Mouse (Mus musculus): ENCODE data around the gene Megf6.

Gene Megf6

GRCm38 (mm10) chr4:154170506-154171150, at the start of gene Megf6:
Megf6 (plus strand) TSS chr4:154170730.
- DNase-seq (ENCODE audit: low read depth, low spot score): no peak

- DNase-seq (ENCODE audit: low read depth, low spot score): no peak
Measured at GRCm38 (mm10) chr4:154121800-154122199, 48.7 kb upstream of the Megf6 start.

DNA sequence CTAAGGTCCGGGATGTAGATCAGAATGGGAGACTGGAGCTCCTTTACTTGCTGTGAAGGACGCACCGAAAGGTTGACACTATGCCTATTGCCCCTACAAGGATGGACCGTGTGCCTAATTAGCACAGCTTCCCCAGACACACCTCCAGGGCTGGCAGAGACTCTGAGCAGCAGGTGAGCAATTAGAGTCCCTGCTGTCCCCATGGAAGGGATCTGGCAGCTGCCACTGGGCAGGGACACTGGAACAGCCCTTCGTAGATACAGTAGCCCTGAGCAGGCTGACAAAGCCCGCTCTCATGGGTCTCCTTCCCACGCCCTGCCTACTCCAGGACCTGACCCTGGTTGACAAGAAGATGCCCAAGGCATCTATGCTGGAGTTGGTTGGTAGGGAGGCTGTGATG, 48.2 kb upstream of the Megf6 start:
- DNase-seq (ENCODE audit: low read depth, low spot score): no peak

GRCm38 (mm10) chr4:154123553-154123952, 47.0 kb upstream of the Megf6 start:
- DNase-seq (ENCODE audit: low read depth, low spot score): no peak

- DNase-seq (ENCODE audit: low read depth, low spot score): no peak
Measured at GRCm38 (mm10) chr4:154125202-154125601, 45.3 kb upstream of the Megf6 start.

DNA sequence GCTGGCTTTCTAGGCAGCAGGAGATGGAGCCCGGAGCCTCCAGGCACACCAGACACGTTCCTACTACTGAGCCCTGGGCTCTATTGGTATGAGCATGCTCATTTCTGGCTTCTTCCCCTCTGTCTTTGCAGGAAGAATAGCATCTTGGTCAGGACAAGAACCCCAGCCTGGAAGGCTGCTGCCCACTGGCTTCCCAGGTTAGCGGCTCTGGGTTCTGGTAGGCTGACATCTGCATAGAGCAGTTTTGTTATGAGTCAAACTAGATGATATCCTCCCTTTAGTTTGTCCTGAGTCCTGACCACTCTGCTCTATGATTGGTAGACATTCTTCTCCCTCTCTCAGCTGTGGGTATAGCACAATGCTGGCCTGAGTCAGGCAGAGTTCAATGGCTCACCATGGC, 43.3 kb upstream of the Megf6 start:
- DNase-seq (ENCODE audit: low read depth, low spot score): no peak

DNA sequence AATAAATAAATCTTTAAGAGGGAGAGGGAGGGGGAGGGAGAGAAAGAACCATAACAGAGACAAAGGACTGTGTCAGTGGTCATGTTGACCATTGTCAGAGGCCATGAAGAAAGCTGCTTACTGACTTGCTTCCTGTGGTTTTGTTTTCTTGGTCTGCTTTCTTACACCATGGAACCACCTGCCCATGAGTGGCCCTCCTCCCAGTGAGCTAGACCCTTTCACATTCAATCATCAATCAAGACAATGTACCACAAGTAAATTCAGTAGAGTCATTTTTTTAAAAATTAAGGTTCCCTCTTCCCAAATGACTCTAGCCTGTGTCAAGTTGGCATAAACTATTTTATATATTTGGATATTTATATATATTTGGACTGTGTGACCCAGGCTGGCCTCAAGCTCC, 40.6 kb upstream of the Megf6 start:
- no peak for DNase-seq (ENCODE audit: low read depth, low spot score)

DNA sequence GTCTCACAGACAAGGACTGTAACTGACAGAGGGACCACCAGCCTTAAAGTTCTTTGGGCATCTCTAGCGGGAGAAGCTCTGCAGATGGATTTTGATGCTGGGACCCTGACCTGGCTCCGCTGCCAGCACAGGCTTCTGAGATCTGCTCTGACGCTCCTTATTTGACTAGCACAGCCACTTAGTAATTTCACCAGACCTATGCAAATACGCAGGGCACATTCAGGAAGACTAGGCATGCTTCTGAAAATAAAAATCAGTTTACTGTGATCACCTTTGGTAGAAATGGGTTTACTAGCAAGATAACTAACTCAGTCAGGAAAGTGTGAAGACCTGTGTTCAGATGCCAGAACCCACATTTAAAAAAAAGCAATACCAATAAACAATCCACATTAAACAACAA, 38.6 kb upstream of the Megf6 start:
- DNase-seq (ENCODE audit: low read depth, low spot score): no peak

- no peak for DNase-seq (ENCODE audit: low read depth, low spot score)
Measured at GRCm38 (mm10) chr4:154134803-154135202, 35.7 kb upstream of the Megf6 start.

DNA sequence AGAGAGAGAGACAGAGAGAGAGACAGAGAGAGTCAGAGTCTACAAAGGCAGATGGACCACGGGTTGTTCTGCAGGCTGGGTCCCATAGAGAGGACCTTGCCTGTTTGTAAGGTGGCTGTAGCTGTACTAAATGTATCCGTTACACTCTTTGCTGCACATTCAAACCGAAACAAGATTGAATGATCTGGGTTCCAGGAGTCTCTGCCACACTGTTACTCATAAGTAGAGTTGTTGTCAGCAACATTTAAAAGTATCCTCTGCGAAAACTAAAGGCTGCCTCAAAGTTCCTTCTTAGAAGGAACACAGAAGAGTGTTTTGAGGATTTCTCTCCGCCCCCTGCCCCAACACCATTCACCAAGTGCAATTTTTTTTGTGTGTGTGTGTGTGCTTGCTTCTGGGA, 33.4 kb upstream of the Megf6 start:
- DNase-seq (ENCODE audit: low read depth, low spot score): peak; percentile 30

DNA sequence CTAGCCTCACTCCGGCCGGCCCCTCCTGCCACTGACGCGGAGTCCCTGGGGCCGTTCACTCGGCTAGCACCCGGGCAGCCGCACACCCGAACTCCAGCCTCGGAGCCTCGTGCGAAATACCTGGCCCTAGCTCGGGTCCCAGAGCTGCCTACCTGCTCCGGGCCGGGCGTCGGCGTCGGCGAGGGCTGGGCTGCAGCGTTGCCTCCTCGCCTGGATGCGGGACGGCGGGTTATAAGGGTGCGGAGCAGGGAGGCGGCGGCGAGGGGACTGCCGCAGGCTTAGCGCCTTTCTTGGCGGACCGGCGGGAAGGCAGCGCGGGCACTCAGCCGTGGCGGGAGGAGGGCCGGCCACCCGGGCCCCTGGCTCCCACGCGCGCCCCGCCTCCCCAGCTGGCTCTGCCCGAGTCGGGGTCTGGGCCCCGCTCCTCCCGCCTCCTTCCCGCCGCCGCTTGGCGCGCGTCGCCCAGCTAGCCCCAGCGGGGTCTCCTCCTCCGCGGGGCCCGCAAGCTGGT, 30.8 kb upstream of the Megf6 start:
- DNase-seq (ENCODE audit: low read depth, low spot score): peak; percentile 41

DNA sequence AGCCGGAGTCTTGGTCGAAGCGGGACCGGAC, 30.5 kb upstream of the Megf6 start, which contains the start of gene Trp73:
Gene Trp73 (minus strand): TSS at position 27 of the 31 bp plus-strand sequence.
- DNase-seq (ENCODE audit: low read depth, low spot score): no peak

DNA sequence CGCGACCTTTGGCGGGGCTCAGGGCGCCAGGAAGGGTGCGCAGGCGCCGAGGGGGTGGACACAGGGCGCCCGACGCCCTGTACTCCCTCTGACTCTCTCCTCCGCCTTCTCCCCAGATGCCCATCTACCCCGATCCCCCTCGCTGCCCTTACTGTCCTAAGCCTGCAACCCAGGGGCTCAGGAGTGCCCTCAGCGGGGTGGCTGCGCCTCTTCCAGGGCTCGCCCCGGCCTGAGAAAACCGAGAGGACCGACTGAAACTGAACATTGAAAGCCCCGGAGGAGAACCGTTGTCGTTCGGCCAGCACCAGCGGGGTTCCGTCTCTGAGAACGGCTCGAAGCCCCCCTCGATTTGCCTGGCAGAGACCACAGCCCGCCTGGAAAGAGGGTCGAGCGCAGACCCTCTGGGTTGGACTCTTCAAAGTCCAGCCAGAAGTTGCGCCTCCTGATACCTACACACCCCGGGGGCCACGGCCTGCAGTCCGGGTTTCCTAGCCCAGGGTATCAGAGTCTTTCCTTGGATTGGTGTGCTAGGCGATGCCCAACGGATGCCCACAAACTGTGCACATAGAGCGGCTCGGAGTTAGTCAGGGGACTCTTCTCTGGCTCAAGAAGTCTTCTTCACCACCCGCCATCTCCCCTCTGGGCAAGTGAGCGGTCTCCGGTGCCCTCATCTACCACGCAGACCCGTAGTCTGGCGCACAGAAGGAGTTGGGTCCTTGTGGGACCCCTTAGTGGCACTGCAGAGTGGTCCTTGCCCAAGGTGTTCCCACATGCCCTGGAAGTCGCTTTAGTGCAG, 30.1 kb upstream of the Megf6 start:
- DNase-seq (ENCODE audit: low read depth, low spot score): peak; percentile 29

- peak; percentile 39 for DNase-seq (ENCODE audit: low read depth, low spot score)
Measured at GRCm38 (mm10) chr4:154141009-154141867, 29.3 kb upstream of the Megf6 start.

DNA sequence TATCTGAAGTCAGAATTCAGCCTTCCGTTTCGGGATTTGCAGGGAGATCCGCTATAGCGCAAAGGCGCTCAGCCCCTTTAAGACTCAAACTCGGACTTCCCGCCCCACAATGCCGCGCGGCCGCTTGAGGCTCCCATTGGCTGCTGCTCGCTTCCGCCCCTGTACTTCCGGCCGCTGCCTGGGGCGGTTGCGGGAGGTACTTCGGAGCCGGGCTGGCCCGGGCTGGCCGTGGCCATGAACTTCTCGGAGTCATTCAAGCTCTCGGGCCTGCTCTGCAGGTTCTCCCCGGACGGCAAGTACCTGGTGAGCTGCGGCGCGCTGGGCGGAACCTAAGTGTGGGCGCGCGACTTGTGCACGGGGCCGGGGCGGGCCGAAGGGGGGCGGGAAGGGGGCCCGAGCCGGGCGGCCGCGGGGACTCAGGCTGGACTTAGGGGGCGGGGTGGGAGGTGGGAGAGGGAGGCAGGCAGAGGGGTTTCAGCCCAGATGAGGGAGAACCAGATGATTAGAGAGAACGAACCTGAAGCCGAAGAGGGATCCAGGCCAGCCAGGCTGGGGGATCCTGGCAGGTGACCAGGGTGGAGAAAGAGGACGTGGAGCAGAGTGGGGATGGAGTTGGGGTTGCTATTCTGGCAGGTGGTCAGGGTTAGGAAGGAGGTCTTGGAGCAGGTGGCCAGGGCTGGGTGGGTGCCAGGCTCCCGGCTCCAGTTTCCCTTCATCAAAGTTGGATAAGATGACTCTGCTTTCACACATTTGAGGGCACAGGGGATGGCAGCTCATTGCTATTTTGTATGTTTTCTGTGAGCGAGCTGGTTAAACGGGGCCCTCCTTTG, 28.1 kb upstream of the Megf6 start, which contains the start of gene Wrap73:
Gene Wrap73 (plus strand): TSS at position 162 of the 830 bp plus-strand sequence.
- DNase-seq (ENCODE audit: low read depth, low spot score): peak; percentile 93

DNA sequence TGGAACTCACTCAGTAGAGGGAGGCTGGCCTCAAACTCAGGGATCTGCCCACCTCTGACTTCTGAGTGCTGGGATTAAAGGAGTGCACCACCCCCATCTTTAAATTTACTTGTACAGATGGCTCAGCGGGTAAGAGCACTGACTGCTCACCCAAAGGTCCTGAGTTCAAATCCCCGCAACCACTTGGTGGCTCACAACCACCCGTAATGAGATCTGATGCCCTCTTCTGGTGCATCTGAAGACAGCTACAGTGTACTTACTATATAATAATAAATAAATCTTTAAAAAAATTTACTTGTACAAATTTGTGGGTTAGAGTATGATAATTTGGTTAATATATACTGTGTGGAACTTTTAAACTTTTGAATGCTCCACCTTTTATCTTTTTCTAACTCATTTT, 25.8 kb upstream of the Megf6 start:
- DNase-seq (ENCODE audit: low read depth, low spot score): no peak

DNA sequence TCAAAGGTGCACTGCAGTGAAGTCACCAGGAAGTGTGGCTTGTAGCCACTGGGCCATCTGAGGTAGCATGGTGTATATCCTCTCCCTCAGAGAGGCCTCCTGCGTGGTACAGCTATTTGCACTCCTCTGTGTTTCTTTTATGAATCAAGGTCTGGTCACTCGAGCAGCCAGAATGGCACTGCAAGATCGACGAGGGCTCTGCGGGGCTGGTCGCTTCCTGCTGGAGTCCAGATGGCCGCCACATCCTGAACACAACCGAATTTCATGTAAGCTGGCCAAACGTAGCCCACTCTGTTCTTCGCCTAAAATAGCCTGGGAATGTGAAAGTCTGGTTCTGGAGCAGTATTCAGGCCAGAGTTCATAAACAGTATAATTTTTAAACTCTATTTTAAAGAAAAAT, 24.2 kb upstream of the Megf6 start:
- no peak for DNase-seq (ENCODE audit: low read depth, low spot score)

GRCm38 (mm10) chr4:154154104-154154503, 16.4 kb upstream of the Megf6 start:
- no peak for DNase-seq (ENCODE audit: low read depth, low spot score)

DNA sequence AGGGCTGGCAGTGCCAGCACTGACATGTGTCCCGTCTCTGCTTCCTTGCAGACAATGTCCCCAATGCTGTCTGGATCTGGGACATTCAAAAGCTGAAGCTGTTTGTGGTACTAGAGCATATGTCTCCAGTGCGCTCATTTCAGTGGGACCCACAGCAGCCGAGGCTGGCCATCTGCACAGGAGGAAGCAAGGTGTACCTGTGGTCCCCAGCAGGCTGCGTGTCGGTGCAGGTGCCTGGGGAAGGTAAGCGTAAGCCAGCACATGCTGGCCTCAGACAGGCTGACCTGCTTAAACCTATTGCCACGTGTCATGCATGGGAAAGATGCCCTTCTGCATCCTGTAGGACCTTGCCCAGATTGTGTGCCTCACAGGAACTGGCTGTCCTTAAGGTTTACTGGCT, 14.5 kb upstream of the Megf6 start:
- no peak for DNase-seq (ENCODE audit: low read depth, low spot score)

- no peak for DNase-seq (ENCODE audit: low read depth, low spot score)
Measured at GRCm38 (mm10) chr4:154157970-154158662, 12.4 kb upstream of the Megf6 start.

DNA sequence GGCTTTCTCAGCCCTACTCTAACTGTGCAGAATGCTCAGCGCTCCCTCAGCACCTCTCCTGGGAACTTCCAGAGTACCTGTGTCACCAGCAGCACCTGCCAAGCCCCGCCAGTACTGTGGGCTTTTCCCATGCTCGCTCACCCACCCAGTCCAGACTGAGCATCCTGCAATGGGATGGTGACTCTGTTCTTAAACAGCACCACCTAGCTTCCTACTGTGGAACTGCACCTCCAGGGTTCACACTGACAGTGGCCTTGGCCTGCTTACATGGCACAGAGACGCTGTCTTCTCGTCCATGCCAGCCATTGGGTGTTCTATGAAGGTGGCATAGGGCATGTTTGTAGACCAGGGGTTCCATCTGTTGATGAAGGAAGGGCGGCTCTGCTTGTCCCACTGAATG, 11.5 kb upstream of the Megf6 start:
- DNase-seq (ENCODE audit: low read depth, low spot score): peak; percentile 91
